Mouse (Mus musculus) small intestine, adult 2 months (tissue): Measurements from ENCODE around the gene Lhx8. TPM values are rescaled to one million over a fixed set of nuclear protein-coding genes. Genes with fewer than 3 reads are reported as not detected.

ENCODE experiments used
- H3K27ac ChIP-seq: fragments of 200-500 bp; 2 replicates; pipeline ENCODE4 v1.5.1; 2012; ENCODE audit warnings: low read depth, low read length, control low read depth, inconsistent platforms; ENCODE audit not compliant: insufficient read depth
- H3K27me3 ChIP-seq: fragments of 200-500 bp; 2 replicates; pipeline ENCODE4 v1.6.1; 2012; ENCODE audit warnings: mild to moderate bottlenecking, moderate library complexity, low read length, inconsistent platforms; ENCODE audit not compliant: control insufficient read depth, insufficient read depth
- H3K36me3 ChIP-seq: fragments of 200-500 bp; 2 replicates; pipeline ENCODE4 v1.6.1; 2012; ENCODE audit warnings: mild to moderate bottlenecking, low read length, control low read depth, inconsistent platforms; ENCODE audit not compliant: control insufficient read depth, insufficient read depth
- H3K4me1 ChIP-seq: fragments of 200-500 bp; 2 replicates; pipeline ENCODE4 v1.6.1; 2012; ENCODE audit warnings: low read length, inconsistent platforms, mixed read lengths; ENCODE audit not compliant: control insufficient read depth, insufficient read depth, insufficient read length
- H3K4me3 ChIP-seq: fragments of 200-500 bp; 2 replicates; pipeline ENCODE4 v1.5.1; 2012; ENCODE audit warnings: low read depth, mild to moderate bottlenecking, control low read depth, inconsistent platforms, low read length, moderate library complexity
- CTCF ChIP-seq: fragments of 200-500 bp; IDR thresholded peaks from 2 replicates; pipeline ENCODE4 v1.5.1; 2012; ENCODE audit warnings: low read depth, mild to moderate bottlenecking, control low read depth, inconsistent platforms, low read length, moderate library complexity, mixed read lengths; ENCODE audit not compliant: insufficient replicate concordance, insufficient read length; ENCODE audit errors: extremely low read depth
- POLR2A ChIP-seq: fragments of 200-500 bp; IDR thresholded peaks from 2 replicates; pipeline ENCODE4 v1.6.1; 2012; ENCODE audit warnings: low read depth, mild to moderate bottlenecking, control low read depth, inconsistent platforms, low read length, moderate library complexity
- WGBS: fragments of 180-500 bp; shearing (Covaris S2); methylation state at CpG from one replicate; pipeline ENCODE4 v1.1.7; 2018; 5-methylcytosine and 5-hydroxymethylcytosine counted together
- polyA plus RNA-seq: library from polyadenylated mRNA; depleted of rRNA; stranded (reverse); fragments of >200 nt; gene quantifications from 2 replicates; pipeline ENCODE4 v1.2.3, GENCODE M21; 2012

The Lhx8 gene
- polyA plus RNA-seq, 1 experiment = not detected

DNA sequence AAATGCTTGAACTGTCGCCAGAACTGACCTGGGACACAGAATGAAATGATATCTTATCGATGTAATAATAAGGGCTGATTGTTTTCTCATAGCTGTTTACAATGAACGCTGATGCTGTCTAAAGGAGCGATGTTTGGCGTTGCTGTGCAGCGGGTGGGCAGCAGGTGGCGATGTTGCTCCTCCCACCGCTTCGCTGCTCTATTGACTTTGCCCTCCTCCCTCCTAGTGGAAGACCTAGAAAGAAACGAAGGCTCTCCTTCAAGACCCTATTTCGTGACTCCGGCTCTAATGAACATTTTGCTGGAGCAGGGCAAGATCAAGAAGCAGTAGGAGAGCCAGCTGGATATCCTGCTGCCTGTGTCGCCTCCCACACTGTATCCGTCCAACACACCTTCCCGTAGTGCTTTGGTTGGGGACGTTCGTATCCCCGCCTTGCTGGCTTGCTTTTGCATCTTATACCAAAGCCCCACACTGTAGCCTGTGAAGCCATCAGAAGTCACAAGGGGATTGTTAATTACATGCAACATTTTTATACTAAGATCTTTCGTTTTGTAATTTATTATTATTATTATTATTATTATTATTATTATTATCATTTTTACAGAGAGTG is 60.6 kb downstream of the Lhx8 start:
- WGBS = 14% methylated on average over 19 of the region's 19 CpGs
- H3K27me3 ChIP-seq = no peaks in the 10 kb centered on the region
- TF ChIP-seq CTCF = peak; percentile 93
- TF ChIP-seq POLR2A = no peak
- no peak overlapping the region for H3K27ac ChIP-seq
- no peaks in the 10 kb centered on the region for H3K36me3 ChIP-seq
- H3K4me1 ChIP-seq = no peaks in the 10 kb centered on the region
- H3K4me3 ChIP-seq = no peak overlapping the region

DNA sequence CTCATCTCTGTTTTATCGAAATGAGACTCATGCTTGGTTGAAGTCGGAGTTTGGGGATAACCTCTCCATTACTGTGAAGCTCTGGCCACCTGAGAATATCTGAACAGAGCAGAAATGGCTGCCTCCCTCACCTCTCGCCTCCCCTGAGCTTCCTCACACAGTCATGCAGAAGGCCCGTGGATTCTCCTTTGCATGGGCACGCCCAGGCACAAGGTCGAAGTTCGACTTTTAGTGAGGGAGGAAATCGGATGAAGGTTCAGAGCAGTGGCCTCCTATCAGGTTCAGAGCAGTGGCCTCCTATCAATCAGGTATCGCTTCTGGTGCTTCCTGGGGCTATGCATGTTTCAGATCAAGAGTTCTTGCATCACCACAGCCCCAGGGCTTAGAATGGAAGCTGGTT is 62.1 kb downstream of the Lhx8 start:
- TF ChIP-seq POLR2A (no peak), CTCF (no peak)
- no peak overlapping the region for H3K27ac ChIP-seq
- 29% methylated on average over 9 of the region's 9 CpGs for WGBS

DNA sequence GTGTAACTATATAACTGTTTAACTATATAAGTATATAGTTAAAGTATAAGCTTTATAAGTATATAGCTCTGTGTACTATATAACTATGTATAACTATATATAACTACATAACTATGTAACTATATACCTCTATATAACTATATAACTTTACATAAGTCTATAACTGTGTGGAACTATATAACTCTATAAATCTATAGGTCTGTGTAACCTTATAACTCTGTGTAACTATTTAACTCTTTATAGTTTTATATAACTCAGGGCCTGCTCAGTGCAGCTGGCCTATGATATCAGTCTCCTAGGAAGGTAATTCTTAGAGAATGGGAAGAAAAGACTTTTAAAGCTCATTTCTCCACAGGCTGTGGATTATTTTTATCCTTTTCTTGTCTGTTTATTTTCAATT is 73.1 kb downstream of the Lhx8 start:
- TF ChIP-seq CTCF (no peak), POLR2A (no peak)

More for the DNA sequence above, 62.1 kb downstream of the Lhx8 start:
- Histone ChIP-seq H3K4me1 (no peaks in the 10 kb centered on the region), H3K36me3 (no peaks in the 10 kb centered on the region), H3K27me3 (no peaks in the 10 kb centered on the region), H3K4me3 (no peak overlapping the region)

More for the DNA sequence above, 73.1 kb downstream of the Lhx8 start:
- Histone ChIP-seq H3K4me3 (no peak overlapping the region), H3K27ac (no peak overlapping the region), H3K27me3 (no peaks in the 10 kb centered on the region), H3K36me3 (no peaks in the 10 kb centered on the region), H3K4me1 (no peaks in the 10 kb centered on the region)
